Mouse (Mus musculus) forebrain, embryonic 12.5 days (tissue): ENCODE measurements around the gene Scube3. TPM values are rescaled to one million over a fixed set of nuclear protein-coding genes. Genes with fewer than 3 reads are reported as not detected.

Experiments
- ATAC-seq: fragments of 200-750 bp; cut with Nextera tagmentation; 2 replicates; pipeline ENCODE4 v1.8.0; 2017; ENCODE audit warnings: moderate TSS enrichment; ENCODE audit not compliant: low FRiP score
- H3K27ac ChIP-seq: fragments of 300-500 bp; sonication (generic); 2 replicates; pipeline ENCODE4 v1.5.1; 2016; ENCODE audit warnings: mild to moderate bottlenecking
- H3K27me3 ChIP-seq: fragments of 300-500 bp; sonication (generic); 2 replicates; pipeline ENCODE4 v1.6.1; 2016; ENCODE audit warnings: mild to moderate bottlenecking
- H3K36me3 ChIP-seq: fragments of 300-500 bp; sonication (generic); replicated peaks from 2 replicates; pipeline ENCODE4 v1.6.1; 2016; ENCODE audit warnings: mild to moderate bottlenecking
- H3K4me1 ChIP-seq: fragments of 300-500 bp; sonication (generic); 2 replicates; pipeline ENCODE4 v1.6.1; 2016
- H3K4me2 ChIP-seq: fragments of 300-500 bp; sonication (generic); 2 replicates; pipeline ENCODE4 v1.6.1; 2016; ENCODE audit warnings: mild to moderate bottlenecking, moderate library complexity
- H3K4me3 ChIP-seq: fragments of 300-500 bp; sonication (generic); replicated peaks from 2 replicates; pipeline ENCODE4 v1.5.1; 2016; ENCODE audit warnings: mild to moderate bottlenecking
- H3K9ac ChIP-seq: fragments of 300-500 bp; sonication (generic); 2 replicates; pipeline ENCODE4 v1.6.1; 2016; ENCODE audit warnings: mild to moderate bottlenecking
- H3K9me3 ChIP-seq: fragments of 300-500 bp; sonication (generic); 2 replicates; pipeline ENCODE4 v1.6.1; 2016
- WGBS: fragments of 180-500 bp; shearing (Covaris S2); methylation state at CpG from one replicate; pipeline ENCODE4 v1.1.7; 2016; 5-methylcytosine and 5-hydroxymethylcytosine counted together
- polyA plus RNA-seq: library from polyadenylated mRNA; unstranded; fragments of >200 nt; fragmentation: Nextera tagmentation; extraction: Ambion mirVana; gene quantifications from 2 replicates; pipeline ENCODE4 v1.2.1, GENCODE M21; 2016

The Scube3 gene
- polyA plus RNA-seq: 6.9 and 7.0 TPM in 2 replicates

DNA sequence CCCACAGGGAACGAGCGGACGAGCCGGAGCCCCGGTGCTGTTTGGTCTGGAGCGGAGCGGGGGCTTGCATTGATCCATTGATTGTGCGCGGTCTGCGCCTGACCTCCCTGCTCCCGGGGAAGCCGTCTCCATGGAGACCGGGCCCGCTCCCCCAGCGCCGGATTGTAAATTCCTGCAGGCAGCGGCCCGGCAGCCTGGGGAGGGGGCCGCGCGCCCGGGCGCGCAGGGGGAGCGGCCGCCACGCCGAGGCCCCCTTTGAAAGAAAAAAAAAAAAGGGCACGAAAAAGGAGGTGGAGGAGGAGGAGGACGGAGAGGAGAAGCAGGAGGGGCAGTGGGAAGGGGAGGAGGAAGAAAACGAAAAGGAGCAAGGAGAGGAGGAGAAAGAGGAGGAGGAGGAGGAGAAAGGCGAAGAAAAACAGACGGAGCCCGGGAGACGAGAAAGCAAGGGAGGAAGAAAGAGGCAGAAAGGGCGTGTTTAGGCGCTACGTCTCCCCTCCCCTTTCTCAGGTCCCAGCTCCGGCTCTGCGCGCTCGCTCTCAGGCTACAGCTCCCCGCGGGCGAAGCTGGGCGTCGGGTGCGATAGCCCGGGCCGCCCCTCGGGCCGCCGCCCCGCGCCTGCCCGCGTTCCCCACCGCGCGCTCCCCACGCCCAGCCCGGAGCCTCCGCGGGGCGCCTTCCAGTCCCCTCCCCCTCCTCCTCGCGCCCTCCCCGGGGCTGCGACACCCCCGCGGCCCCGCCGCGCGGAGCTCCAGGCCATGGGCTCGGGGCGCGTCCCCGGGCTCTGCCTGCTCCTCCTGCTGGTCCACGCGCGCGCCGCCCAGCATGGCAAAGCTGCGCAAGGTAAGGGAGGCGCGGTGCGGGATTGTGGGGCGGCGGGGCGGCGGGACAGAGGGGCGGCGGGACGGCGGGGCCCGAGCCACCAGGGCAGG is at the start of gene Scube3:
Scube3 (plus strand) TSS at position 371 of the 929 bp plus-strand sequence.
- WGBS: under 1% methylated on average over 73 of the region's 97 CpGs
- Histone ChIP-seq H3K27ac (peak within 1 kb of the TSS; percentile 93), H3K4me1 (peaks cover 64% of the 10 kb centered on the region), H3K9me3 (no peaks in the 10 kb centered on the region), H3K4me3 (peak within 1 kb of the TSS; percentile 75), H3K36me3 (no peaks in the 10 kb centered on the region), H3K9ac (peak within 1 kb of the TSS; percentile 85), H3K4me2 (peak within 1 kb of the TSS; percentile 93), H3K27me3 (peaks cover 32% of the 10 kb centered on the region)
- ATAC-seq: peak; percentile 74

DNA sequence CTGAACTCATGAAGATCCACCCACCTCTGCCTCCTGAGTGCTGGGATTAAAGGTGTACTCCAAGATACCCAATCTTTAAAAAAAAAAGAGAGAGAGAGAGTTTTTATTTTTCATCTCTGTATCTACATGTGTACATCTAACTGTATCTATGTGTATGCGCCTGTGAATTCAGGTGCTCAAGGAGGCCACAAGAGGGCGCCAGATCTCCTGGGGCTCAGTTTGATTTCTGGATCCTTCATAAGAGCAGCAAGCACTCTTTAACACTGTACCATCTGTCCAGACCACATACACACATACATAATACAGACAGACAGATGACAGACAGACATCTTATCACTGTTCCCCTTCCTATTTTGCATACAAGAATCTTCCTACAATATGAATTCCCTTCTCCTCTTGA is 49.6 kb upstream of the Scube3 start:
- 0 out of 2 replicates have a peak, but pooled peaks cover 4% of the 10 kb centered on the region for H3K9me3 ChIP-seq
- H3K4me2 ChIP-seq: no peak overlapping the region
- no peak overlapping the region for H3K9ac ChIP-seq
- H3K27me3 ChIP-seq: no peaks in the 10 kb centered on the region
- no peak for ATAC-seq
- no peak overlapping the region for H3K4me3 ChIP-seq
- WGBS: 89% methylated on average over 2 of the region's 2 CpGs
- no peaks in the 10 kb centered on the region for H3K36me3 ChIP-seq
- H3K27ac ChIP-seq: no peak overlapping the region
- H3K4me1 ChIP-seq: peaks cover 14% of the 10 kb centered on the region

DNA sequence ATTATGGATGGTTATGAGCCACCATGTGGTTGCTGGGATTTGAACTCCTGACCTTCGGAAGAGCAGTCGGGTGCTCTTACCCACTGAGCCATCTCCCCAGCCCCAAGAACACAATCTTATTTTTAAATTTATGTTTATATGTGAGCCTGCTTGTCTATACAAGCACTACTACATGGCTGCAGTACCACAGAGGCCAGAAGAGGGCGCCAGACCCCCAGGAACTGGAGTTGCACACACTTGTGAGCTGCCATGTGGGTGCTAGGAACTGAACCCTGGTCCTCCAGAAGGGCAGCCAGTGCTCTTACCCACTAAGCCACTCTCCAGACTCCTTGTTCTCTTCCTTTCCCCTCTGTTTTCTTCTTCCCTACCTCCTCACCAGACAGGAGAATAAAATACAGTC is 48.1 kb upstream of the Scube3 start:
- Histone ChIP-seq H3K27ac (no peak overlapping the region), H3K9ac (no peak overlapping the region), H3K36me3 (no peaks in the 10 kb centered on the region), H3K27me3 (no peaks in the 10 kb centered on the region), H3K4me2 (no peak overlapping the region), H3K4me1 (peaks cover 7% of the 10 kb centered on the region; the same call in 1 of the 2 replicates), H3K9me3 (0 out of 2 replicates have a peak, but pooled peaks cover 4% of the 10 kb centered on the region), H3K4me3 (no peak overlapping the region)
- ATAC-seq: no peak
- WGBS: 78% methylated on average over 3 of the region's 3 CpGs

DNA sequence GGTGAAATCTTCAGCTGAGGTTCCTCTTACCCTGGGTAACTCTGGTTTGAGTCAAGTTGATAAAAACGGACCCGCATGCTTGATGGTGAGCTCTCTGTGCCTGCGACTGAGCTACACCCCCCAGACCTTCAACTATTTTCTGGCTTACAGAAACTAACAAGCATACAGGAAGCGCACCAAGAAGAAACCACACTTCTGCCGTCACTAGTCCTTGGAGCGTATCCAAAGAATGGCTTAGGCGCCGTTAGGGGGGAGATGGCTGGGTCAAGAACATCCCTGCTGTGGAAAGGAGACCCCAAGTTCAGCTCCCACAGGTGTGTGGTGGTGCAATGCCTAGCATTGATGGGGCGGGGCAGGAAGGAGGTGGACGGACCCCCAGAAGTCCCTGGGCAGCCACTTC is 45.5 kb upstream of the Scube3 start:
- Histone ChIP-seq H3K4me3 (no peak overlapping the region), H3K36me3 (no peaks in the 10 kb centered on the region), H3K4me2 (no peak overlapping the region), H3K9me3 (peaks cover 8% of the 10 kb centered on the region; the same call in 1 of the 2 replicates), H3K27me3 (no peaks in the 10 kb centered on the region), H3K9ac (no peak overlapping the region), H3K27ac (no peak overlapping the region), H3K4me1 (peaks cover 11% of the 10 kb centered on the region; the same call in 1 of the 2 replicates)
- 87% methylated on average over 10 of the region's 10 CpGs for WGBS
- ATAC-seq: no peak

DNA sequence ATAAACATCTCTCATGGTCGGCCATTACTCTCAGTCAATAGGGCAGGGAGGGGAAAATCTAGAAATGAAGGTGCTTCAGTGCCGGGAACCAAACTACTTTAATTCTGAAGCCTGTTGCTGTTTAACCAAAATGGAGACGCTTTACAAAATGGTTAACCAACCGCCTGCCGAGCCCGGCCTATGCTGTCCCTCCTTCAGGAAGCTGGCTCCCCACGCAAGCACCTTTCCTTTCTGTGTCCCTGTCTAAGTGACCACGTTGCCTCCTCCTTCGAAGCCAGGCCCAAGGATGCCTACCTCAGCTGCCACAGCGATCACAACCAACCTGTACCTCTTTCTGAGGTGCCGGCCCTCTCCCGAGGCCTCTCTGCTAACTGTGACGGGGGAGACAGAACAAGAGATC is 44.6 kb upstream of the Scube3 start:
- Histone ChIP-seq H3K4me1 (peaks cover 19% of the 10 kb centered on the region), H3K4me2 (no peak overlapping the region), H3K4me3 (no peak overlapping the region), H3K36me3 (no peaks in the 10 kb centered on the region), H3K27ac (no peak overlapping the region), H3K9ac (no peak overlapping the region), H3K9me3 (peaks cover 8% of the 10 kb centered on the region; the same call in 1 of the 2 replicates), H3K27me3 (no peaks in the 10 kb centered on the region)
- ATAC-seq: no peak
- 93% methylated on average over 13 of the region's 13 CpGs for whole genome bisulfite sequencing

DNA sequence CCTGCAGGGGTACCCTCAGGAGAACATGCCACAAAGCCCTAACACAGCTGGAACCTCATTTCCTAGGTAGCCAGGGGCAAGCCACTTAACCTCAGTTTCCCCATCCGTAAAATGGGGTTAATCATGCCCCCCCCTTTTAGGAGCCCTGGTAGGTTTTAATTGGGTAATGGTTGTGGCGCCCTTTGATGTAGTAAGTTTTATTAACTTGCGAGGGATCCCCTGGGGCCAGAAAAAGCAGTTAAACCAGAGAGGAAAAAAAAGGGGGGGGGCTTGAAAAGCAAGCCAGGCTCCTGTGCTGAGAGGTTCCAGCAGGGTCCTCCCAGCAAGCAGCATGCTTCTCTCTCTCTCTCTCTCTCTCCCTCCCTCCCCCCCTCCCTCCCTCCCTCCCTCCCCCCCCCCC is 42.9 kb upstream of the Scube3 start:
- no peak overlapping the region for H3K9ac ChIP-seq
- WGBS: 38% methylated on average over 3 of the region's 3 CpGs
- H3K27ac ChIP-seq: no peak overlapping the region
- no peak overlapping the region for H3K4me2 ChIP-seq
- peaks cover 4% of the 10 kb centered on the region; the same call in 1 of the 2 replicates for H3K9me3 ChIP-seq
- peaks cover 20% of the 10 kb centered on the region for H3K4me1 ChIP-seq
- H3K36me3 ChIP-seq: no peaks in the 10 kb centered on the region
- no peak overlapping the region for H3K4me3 ChIP-seq
- ATAC-seq: no peak
- peaks cover 4% of the 10 kb centered on the region; the same call in 1 of the 2 replicates for H3K27me3 ChIP-seq

DNA sequence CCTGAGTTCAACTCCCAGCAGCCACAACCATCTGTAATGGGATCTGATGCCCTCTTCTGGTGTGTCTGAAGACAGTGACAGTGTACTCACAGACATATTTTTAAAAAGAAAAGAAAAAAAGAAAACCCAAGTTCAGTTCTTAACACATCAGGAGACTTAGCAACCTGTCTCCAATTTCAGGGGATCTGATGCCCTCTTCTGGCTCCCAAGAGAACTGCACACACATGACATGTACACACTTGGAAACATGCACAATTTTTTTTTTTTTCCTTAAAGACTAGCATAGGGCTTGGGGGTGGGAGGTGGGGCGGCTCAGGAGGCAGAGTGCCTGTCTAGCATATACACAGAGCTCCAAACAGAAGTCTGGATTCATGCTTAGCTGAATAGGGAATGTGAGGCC is 41.3 kb upstream of the Scube3 start:
- Histone ChIP-seq H3K9me3 (peaks cover 4% of the 10 kb centered on the region; the same call in 1 of the 2 replicates), H3K27me3 (peaks cover 4% of the 10 kb centered on the region; the same call in 1 of the 2 replicates), H3K4me1 (peaks cover 20% of the 10 kb centered on the region), H3K27ac (no peak overlapping the region), H3K4me2 (no peak overlapping the region), H3K9ac (no peak overlapping the region), H3K4me3 (no peak overlapping the region), H3K36me3 (no peaks in the 10 kb centered on the region)
- no peak for ATAC-seq
- WGBS: 82% methylated on average over 1 of the region's 1 CpGs

DNA sequence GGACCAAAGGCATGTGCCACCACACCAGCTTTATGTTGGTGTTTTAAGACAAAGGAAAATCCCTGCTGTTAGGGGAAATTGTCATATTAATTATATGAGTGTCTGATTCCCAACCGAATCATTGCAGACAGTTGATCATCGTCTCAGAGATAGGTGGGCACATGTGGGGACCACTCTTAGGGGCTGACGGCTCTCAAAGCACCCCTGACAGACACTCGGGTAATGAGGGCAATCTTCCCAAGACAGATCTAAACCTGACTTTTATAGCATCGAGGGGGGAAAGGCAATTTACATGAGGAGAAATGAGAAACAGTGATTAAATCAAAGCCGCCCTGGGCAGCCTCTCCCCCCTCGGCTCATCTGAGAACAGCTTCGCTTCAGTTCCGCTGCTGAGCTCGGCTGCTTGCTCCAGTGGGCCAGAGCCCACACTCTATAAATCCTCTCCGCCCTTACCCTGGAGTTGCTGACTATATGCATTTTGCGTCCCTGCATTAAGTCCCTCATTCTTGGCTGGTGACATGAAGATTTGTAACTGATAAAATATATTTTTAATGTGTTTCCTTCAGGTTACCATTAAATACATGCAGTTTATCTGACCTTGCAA is 40.6 kb upstream of the Scube3 start:
- no peak overlapping the region for H3K4me3 ChIP-seq
- ATAC-seq: no peak
- H3K27me3 ChIP-seq: peaks cover 4% of the 10 kb centered on the region; the same call in 1 of the 2 replicates
- no peak overlapping the region for H3K27ac ChIP-seq
- no peak overlapping the region for H3K4me2 ChIP-seq
- peaks cover 20% of the 10 kb centered on the region for H3K4me1 ChIP-seq
- peaks cover 4% of the 10 kb centered on the region; the same call in 1 of the 2 replicates for H3K9me3 ChIP-seq
- H3K36me3 ChIP-seq: no peaks in the 10 kb centered on the region
- no peak overlapping the region for H3K9ac ChIP-seq
- WGBS: 50% methylated on average over 12 of the region's 12 CpGs

DNA sequence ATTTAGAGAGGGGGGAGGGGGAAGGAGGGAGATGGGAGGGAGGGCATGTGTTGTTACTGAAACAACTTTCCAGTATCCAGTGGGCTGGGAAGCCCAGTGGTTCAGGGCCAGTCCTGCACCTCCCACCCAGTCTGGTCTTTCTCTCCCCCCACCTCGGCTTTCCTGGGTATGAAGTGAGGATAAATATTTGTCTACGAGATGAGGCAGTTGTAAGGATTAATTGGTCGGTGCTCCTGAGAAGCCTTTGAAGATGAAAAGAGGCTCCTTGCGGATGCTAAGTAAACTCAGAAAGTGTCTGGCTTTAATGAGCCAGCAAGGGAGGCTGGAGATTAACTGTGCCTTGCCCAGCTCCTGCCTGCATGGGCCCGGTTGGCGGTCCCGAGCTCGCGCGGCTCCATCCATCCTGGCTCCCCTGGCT is 40.0 kb upstream of the Scube3 start:
- ATAC-seq: no peak

DNA sequence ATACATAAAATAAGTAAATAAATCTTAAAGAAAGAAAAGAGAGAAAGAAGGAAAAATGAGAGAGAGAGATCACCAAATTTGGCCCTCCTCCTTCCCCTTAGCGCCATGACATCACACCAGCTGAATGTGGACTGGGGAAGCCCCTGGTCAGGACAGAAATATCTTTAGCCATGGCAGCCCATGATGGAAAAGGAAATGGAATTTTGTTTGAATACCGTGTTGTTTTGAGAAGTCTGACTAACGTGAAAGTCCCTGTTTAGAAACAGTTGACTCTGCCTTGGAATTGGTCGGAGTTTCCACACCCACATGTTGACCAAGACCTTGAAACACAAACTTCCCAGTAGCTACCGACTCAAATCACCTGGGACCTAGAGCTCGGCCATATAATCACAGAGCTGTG is 37.5 kb upstream of the Scube3 start:
- peaks cover 4% of the 10 kb centered on the region; the same call in 1 of the 2 replicates for H3K9me3 ChIP-seq
- no peaks in the 10 kb centered on the region for H3K36me3 ChIP-seq
- H3K27ac ChIP-seq: no peak overlapping the region
- H3K9ac ChIP-seq: no peak overlapping the region
- 88% methylated on average over 6 of the region's 6 CpGs for WGBS
- no peak overlapping the region for H3K4me3 ChIP-seq
- H3K27me3 ChIP-seq: peaks cover 4% of the 10 kb centered on the region; the same call in 1 of the 2 replicates
- peaks cover 28% of the 10 kb centered on the region for H3K4me1 ChIP-seq
- H3K4me2 ChIP-seq: no peak overlapping the region
- ATAC-seq: no peak

More for the DNA sequence above, 40.0 kb upstream of the Scube3 start:
- H3K9ac ChIP-seq: no peak overlapping the region
- peaks cover 4% of the 10 kb centered on the region; the same call in 1 of the 2 replicates for H3K27me3 ChIP-seq
- H3K9me3 ChIP-seq: peaks cover 4% of the 10 kb centered on the region; the same call in 1 of the 2 replicates
- no peak overlapping the region for H3K27ac ChIP-seq
- H3K4me2 ChIP-seq: no peak overlapping the region
- H3K4me1 ChIP-seq: peaks cover 19% of the 10 kb centered on the region
- H3K4me3 ChIP-seq: no peak overlapping the region
- H3K36me3 ChIP-seq: no peaks in the 10 kb centered on the region
- WGBS: 14% methylated on average over 10 of the region's 10 CpGs

DNA sequence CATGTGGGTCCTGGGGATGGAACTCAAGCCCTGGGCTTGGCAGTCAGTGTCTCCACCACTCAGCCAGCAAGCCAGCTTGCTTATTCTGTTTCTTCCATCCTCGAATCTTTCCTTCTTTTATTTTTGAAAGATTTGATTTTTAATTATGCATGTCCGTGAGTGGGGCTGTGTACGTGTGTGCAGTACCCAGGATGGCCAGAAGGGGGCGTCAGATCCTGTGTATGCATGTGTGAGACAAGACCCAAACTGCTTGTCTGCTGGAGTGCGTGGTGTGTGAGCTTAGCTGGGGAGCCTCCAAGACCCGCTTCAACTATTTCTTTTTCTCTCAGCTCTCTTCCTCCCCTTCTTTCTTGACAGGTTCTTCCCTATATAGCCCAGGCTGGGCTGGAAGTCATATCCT is 35.6 kb upstream of the Scube3 start:
- Histone ChIP-seq H3K4me1 (peaks cover 27% of the 10 kb centered on the region), H3K4me3 (no peak overlapping the region), H3K9me3 (no peaks in the 10 kb centered on the region), H3K4me2 (no peak overlapping the region), H3K36me3 (no peaks in the 10 kb centered on the region), H3K27ac (no peak overlapping the region), H3K27me3 (peaks cover 4% of the 10 kb centered on the region; the same call in 1 of the 2 replicates), H3K9ac (no peak overlapping the region)
- 76% methylated on average over 6 of the region's 6 CpGs for WGBS
- no peak for ATAC-seq

DNA sequence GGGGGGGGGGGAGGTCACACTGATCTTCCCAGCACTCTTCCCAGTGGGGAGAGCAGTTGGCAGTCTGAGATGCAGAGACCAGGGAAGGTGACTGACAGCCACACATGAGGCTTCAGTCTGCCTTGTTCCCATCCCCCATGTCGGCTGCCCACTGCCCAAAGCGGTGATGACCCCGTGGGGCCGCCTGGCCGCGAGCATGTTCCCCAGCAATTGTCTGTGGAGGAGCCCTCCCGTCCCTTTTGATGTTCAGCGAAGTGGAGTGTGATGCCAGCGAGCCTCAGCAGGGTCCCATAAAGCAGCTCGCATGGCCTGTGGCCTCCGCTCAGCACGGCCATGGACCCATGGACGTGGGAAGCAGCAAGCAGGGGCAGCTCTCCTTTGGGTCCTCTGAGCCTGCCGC is 34.7 kb upstream of the Scube3 start:
- H3K9ac ChIP-seq: no peak overlapping the region; the same call in 1 of the 2 replicates
- H3K9me3 ChIP-seq: no peaks in the 10 kb centered on the region
- no peak overlapping the region for H3K4me3 ChIP-seq
- 0 out of 2 replicates have a peak overlapping the region, but pooled peaks have one; percentile 6 for H3K4me2 ChIP-seq
- peaks cover 18% of the 10 kb centered on the region for H3K4me1 ChIP-seq
- H3K27me3 ChIP-seq: peaks cover 4% of the 10 kb centered on the region; the same call in 1 of the 2 replicates
- H3K27ac ChIP-seq: peak overlapping the region; percentile 43; the same call in 1 of the 2 replicates
- ATAC-seq: peak; percentile 67; the same call in 1 of the 2 replicates
- H3K36me3 ChIP-seq: no peaks in the 10 kb centered on the region
- WGBS: 10% methylated on average over 14 of the region's 14 CpGs
